Mouse (Mus musculus): Measurements from ENCODE around the gene Itga9.

Itga9 gene

GRCm38 (mm10) chr9:118607701-118608401, 1.4 kb downstream of the Itga9 start:
- DNase-seq (ENCODE audit: low read depth, low spot score), result no peak

- no peak for DNase-seq (ENCODE audit: low read depth, low spot score)
These were observed 2.1 kb downstream of the Itga9 start for GRCm38 (mm10) chr9:118608556-118608955.

- DNase-seq (ENCODE audit: low read depth, low spot score), result peak; percentile 50
These were observed 3.6 kb downstream of the Itga9 start for GRCm38 (mm10) chr9:118610060-118610459.

GRCm38 (mm10) chr9:118611111-118611541, 4.6 kb downstream of the Itga9 start:
- peak; percentile 68 for DNase-seq (ENCODE audit: low read depth, low spot score)

GRCm38 (mm10) chr9:118611958-118612581, 5.6 kb downstream of the Itga9 start:
- peak; percentile 25 for DNase-seq (ENCODE audit: low read depth, low spot score)

- no peak for DNase-seq (ENCODE audit: low read depth, low spot score)
These were observed 10.7 kb downstream of the Itga9 start for GRCm38 (mm10) chr9:118617237-118617636.

- DNase-seq (ENCODE audit: low read depth, low spot score), result no peak
These were observed 12.3 kb downstream of the Itga9 start for GRCm38 (mm10) chr9:118618732-118619250.

- DNase-seq (ENCODE audit: low read depth, low spot score), result no peak
These were observed 14.3 kb downstream of the Itga9 start for GRCm38 (mm10) chr9:118620807-118621206.

GRCm38 (mm10) chr9:118621691-118622090, 15.2 kb downstream of the Itga9 start:
- DNase-seq (ENCODE audit: low read depth, low spot score), result no peak

GRCm38 (mm10) chr9:118622376-118623166, 16.1 kb downstream of the Itga9 start:
- DNase-seq (ENCODE audit: low read depth, low spot score), result no peak

- no peak for DNase-seq (ENCODE audit: low read depth, low spot score)
These were observed 17.0 kb downstream of the Itga9 start for GRCm38 (mm10) chr9:118623483-118623882.

- DNase-seq (ENCODE audit: low read depth, low spot score), result no peak
These were observed 17.7 kb downstream of the Itga9 start for GRCm38 (mm10) chr9:118624146-118624545.

GRCm38 (mm10) chr9:118629763-118630379, 23.4 kb downstream of the Itga9 start:
- DNase-seq (ENCODE audit: low read depth, low spot score), result no peak

- peak; percentile 28 for DNase-seq (ENCODE audit: low read depth, low spot score)
These were observed 25.6 kb downstream of the Itga9 start for GRCm38 (mm10) chr9:118631775-118632757.

GRCm38 (mm10) chr9:118632758-118633143, 26.3 kb downstream of the Itga9 start:
- peak; percentile 34 for DNase-seq (ENCODE audit: low read depth, low spot score)

- no peak for DNase-seq (ENCODE audit: low read depth, low spot score)
These were observed 32.2 kb downstream of the Itga9 start for GRCm38 (mm10) chr9:118638642-118639210.

- no peak for DNase-seq (ENCODE audit: low read depth, low spot score)
These were observed 39.3 kb downstream of the Itga9 start for GRCm38 (mm10) chr9:118645698-118646355.

- DNase-seq (ENCODE audit: low read depth, low spot score), result no peak
These were observed 41.0 kb downstream of the Itga9 start for GRCm38 (mm10) chr9:118647495-118647894.

- no peak for DNase-seq (ENCODE audit: low read depth, low spot score)
These were observed 44.5 kb downstream of the Itga9 start for GRCm38 (mm10) chr9:118650976-118651375.

GRCm38 (mm10) chr9:118651939-118652338, 45.4 kb downstream of the Itga9 start:
- DNase-seq (ENCODE audit: low read depth, low spot score), result no peak
